Mouse (Mus musculus) gastrocnemius, postnatal 14 days (tissue): ENCODE results near the gene Arl8a. TPM values are rescaled to one million over a fixed set of nuclear protein-coding genes. Genes with fewer than 3 reads are reported as not detected.
"Not testable (repeated sequence)": the region's sequence is repeated elsewhere in the genome, so short reads cannot be mapped to it uniquely, and the experiment has no call there.

Experiments used
- DNase-seq: peaks from one replicate; pipeline ENCODE4 v3.0.0; 2021; ENCODE audit warnings: mixed read lengths
- intact Hi-C: fragments of 180-260 bp; cut with DNase I; formaldehyde crosslinking; loops from one replicate; pipeline ENCODE4 v1.15.1; 2025; ENCODE audit warnings: low total_unique reads
- total RNA-seq, 2 experiments: library from RNA; stranded (reverse); gene quantifications; 2 replicates each; pipeline ENCODE4 v1.2.3; 2021

Gene Arl8a
- total RNA-seq, 2 experiments from 2014 or later: 25.1 to 26.8 TPM

DNA sequence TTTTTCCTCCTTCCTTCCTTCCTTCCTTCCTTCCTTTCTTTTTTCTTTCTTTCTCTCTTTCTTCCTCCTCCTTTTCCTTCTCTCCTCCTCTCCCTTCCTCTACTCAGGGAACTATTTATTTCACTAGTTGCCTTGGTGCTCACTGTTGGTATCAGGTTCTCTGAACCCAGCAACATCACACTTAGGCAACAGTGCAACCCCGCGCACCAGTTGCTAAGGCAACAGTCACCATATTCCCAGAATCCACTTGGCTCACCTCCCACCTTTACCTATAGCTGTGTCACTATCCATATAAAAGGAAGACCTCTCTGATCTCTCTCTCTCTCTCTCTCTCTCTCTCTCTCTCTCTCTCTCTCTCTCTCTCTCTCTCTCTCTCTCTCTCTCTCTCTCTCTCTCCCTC is 40.4 kb downstream of the Arl8a start:
- intact Hi-C loops, DNase-seq: not testable (repeated sequence)

DNA sequence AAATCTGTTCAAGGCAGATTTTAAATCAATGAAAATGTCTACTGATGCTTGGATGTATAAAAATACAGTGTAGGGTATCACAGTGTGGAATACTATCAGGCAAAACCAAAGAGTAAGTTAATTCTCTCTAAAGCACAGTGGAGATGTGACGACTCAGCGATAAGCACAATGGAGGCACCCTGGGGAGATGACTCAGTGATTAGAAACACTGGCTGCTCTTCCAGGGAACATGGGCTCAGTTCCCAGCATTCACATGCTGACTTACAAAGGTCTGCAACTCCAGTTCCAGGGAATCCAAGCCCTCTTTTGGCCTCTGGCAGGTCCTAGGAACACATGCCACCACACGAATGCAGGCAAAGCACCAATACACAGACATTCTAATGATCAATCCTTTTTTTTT is 41.6 kb downstream of the Arl8a start:
- intact Hi-C loops: no loop called here
- DNase-seq: peak; percentile 70

DNA sequence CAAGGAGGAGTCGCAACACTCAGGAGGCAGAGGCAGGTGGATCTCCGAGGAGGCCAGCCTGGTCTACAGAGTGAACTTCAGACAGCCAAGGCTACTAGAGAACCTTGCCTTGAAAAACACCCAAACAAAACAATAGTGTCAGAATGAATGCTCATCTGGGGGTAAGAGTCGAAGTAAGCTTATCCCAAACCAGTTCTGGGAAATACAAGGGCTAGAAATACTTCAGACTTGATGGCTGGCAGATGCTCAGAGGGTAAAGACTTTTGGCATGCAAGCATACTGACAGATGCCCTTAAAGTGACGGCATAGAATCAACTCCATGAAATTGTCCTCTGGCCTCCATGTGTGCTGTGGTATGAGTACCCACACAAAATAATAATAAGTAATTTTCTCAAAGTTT is 42.6 kb downstream of the Arl8a start:
- no peak for DNase-seq
- intact Hi-C loops: no loop called here

DNA sequence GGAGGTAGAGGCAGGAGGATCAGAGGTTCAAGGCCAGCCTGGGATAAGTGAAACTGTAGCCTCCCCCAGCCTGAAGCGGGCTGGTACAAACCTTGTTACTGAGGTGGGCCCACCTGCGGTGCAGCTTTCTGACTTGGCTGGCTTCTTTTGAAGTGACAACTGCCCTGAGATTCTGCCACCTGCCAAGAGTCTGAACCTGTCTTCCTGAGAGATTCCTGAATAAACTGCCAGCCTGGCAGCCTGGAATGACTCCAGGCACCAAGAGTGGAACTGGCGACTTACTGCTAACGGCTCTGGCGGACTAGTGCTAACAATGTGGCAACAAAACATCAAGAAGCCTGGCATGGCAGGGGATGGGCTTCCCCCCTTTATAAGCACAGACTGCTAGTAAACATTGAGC is 47.7 kb downstream of the Arl8a start:
- intact Hi-C loops: not testable (repeated sequence)

DNA sequence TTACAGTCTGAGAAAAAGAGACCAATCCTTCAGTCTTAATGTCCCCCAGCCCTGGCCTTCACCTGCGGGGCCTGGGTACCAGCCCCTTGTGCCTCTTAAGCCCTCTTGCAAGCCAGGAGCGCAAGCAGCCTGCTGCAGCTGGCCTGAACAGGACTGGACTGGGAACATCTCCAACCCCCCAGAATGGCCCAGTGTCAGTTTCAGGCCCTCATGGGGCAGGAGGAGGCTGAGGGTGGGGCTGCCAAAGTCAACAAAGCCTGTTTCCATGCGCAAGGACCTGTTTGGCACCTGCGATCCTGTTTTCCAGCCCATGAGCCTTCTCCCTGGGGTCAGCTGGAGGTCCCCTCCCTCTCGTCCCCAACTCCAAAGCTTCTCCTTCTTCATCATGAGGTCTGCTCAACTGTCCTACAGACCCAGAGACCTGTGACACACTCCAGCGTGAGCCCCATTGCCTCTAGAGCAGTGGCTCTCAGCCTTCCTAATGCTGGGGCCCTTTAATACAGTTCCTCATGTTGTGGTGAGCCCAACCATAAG is 49.4 kb downstream of the Arl8a start:
- DNase-seq: peak; percentile 65
- intact Hi-C loops: no loop called here

More for the DNA sequence above, 47.7 kb downstream of the Arl8a start:
- not testable (repeated sequence) for DNase-seq

DNA sequence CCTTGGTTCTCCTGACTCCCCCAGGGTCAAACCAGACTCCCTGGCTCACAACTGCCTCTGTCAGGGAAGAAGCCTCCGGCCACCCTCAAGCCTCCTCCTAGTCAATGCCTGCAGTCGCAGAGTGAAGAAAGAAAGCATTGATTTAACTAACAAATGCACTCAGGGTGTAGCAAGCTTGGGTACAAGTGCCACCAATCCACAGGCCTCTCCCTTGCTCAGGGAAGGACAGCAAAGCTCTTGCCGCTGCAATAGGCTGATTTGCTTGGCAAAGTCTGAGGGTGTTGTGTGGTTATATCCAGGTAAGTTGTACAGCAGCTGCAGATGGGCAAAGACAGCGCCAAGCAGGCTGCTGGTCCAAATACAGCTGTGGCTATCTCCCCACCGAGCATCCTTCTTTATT is 51.8 kb downstream of the Arl8a start:
- no peak for DNase-seq
- intact Hi-C loops: no loop called here

DNA sequence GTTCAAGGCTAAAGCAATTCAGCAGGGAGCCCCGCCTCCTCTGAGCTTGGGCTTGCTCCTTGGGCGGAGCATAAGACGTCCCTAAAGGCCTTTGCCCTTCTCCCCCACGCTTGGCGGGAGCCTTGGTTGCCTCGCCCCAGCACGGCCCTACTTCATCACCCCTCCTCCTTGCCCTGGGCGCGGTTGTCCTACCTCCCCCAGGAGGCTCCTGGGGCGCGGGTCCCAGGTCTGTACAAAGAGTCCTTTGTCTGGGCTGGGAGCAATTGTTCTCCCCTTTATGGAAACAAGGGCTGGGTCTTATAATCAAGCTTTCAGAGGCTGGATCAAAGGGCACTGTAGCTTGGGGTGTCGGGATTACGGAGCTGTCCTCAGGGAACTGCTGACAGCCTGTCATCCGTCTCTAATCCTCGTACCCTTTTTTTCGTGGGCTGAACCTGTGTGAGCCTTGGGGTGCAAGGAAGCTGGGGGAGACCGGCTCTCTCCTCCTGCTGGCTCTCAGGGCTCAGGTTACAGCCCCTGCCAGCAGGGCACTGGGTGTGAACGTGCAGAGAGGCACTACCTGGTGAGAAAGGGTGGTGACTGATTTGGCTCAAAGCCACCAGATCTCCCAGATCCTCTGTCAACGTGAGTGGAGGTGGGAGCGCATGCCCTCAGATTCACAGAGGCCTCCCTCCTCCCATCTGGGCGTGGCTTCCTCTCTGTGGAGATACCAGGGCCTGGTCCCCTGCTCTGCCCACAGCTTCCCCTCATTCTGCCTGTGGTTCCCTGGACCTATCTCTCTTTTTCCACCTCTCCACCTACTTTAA is 52.6 kb downstream of the Arl8a start:
- intact Hi-C loops: no loop called here
- DNase-seq: peak; percentile 13

DNA sequence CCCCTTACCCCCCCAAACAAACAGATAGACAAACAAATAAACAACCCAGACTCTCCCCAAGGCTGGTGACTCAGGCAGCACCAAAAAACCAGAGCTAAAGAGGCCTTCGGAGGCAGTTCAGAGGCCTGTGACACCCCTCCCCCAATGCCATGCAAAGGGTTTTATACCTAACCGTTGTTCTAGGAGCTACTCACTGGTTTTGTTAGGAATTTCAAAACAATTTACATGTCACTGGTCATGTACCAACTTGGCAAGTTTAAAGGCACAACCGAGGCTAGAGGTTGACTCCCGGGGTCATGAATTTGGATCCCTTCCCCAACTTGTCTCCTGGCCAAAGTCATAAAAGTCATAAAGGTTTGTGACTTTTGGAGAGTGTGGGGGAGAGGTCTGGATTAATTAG is 53.8 kb downstream of the Arl8a start:
- intact Hi-C loops: no loop called here
- no peak for DNase-seq

DNA sequence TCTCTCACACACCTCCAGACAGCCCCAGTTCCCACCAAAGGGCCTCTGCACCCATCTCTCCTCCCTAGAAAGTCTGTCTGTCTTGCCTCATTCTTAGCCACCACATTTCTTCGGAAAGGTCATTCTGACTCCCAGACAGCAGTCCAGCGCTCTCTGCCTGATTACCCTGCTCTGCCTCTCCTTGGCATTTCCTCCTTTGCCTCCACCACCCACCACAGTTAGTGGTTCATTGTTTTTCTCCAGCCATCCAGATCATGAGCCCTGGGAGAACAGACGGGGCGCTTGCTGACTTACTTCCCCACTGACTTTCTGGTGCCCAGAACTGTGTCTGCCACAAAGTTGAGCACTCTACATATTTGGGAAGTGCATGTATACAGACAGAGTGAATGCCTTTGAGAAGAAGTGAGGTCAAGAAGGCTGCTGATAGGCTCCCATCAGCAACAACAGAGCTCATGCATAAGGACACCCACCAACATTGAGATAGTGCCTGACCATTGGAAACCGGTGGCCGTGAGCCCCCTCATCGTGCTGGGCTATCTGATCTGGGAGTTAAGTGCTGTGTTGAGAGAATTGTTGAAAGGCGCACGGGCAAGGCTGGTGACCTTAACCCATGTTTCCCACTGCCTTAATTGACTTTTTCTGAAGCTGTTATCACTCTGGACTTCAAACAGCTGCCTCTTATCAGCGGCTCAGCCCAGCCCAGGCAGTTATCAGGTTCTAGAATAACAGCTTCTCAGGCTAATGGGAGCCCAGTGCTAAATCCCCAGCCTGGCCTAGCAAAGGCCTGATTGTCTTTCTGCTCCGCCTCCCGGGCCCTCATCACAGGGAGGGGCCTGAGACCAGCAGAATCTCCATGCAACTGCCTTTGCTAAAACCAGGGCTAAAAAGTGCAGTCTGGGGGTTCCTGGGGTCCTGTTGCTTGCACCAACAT is 57.8 kb downstream of the Arl8a start:
- intact Hi-C loops: no loop called here
- peak; percentile 9 for DNase-seq

DNA sequence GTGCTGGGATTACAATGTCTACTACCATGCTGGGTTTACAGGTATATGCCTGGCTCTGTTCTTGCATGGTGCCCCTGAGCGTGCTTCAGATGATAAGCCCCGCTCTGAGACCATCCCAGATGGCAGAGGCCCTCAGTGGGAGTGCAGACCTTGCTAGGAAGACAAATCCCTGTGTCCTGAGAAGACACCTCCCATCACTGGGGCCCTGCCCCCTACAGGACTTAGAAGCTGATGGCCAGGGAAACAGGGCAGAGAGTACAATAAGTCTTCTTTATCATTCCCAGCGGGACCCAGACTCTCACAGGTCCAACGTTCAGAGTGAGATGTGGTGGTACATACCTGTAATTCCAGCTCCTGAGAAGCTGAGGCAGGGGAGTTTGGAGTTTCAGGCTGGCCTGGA is 58.6 kb downstream of the Arl8a start:
- intact Hi-C loops: no loop called here
- DNase-seq: no peak

Other genes with a start within 250 kb of the Arl8a start
- 100 to 1,000 TPM; 183 to 217 TPM for gene Ppp1r12b, start 190.9 kb upstream of the Arl8a start, total RNA-seq
- gene Ube2t, start 184.3 kb upstream of the Arl8a start, total RNA-seq: 10 to 100 TPM in 1 of 2 experiments, 1 to 10 TPM in 1; 5.8 to 11.5 TPM
- 1 to 10 TPM in 1 of 2 experiments, under 1 TPM in 1; 0.88 to 1.1 TPM for gene Lgr6, start 41.5 kb upstream of the Arl8a start, total RNA-seq
- under 1 TPM; 0.18 to 0.41 TPM for gene Ptpn7, start 14.1 kb upstream of the Arl8a start, total RNA-seq
- 1 to 10 TPM in 1 of 2 experiments, under 1 TPM in 1; 0.78 to 2.5 TPM for gene Gpr37l1, start 20.9 kb downstream of the Arl8a start, total RNA-seq
- gene Elf3, start 111.7 kb downstream of the Arl8a start, total RNA-seq: under 1 TPM in 1 of 2 experiments, not detected in 1; 0.27 TPM
- gene Rnpep, start 137.3 kb downstream of the Arl8a start, total RNA-seq: 10 to 100 TPM; 10.4 TPM
- 100 to 1,000 TPM; 220 to 243 TPM for gene Timm17a, start 167.0 kb downstream of the Arl8a start, total RNA-seq
- gene Lmod1, start 178.0 kb downstream of the Arl8a start, total RNA-seq: 1 to 10 TPM; 2.7 to 3.3 TPM
- 100 to 1,000 TPM; 223 to 271 TPM for gene Shisa4, start 228.4 kb downstream of the Arl8a start, total RNA-seq